Mouse (Mus musculus): ENCODE measurements at regions not wholly inside any gene's neighbourhood (a gene's known extent, or its start where the extent isn't known, plus 50 kb on each side); places are given as distances from the start of the nearest gene placed in this dataset.

GRCm38 (mm10) chr5:91456924-91457323, 54.1 kb upstream of the Btc start:
- no peak for DNase-seq (ENCODE audit: low spot score in 2 of 2)

GRCm38 (mm10) chr5:91464876-91465508, 52.4 kb upstream of the Parm1 start:
- peak; percentile 12 to 17 for DNase-seq (ENCODE audit: low spot score in 2 of 2)
